Mouse (Mus musculus) lung, adult 2 months (tissue): ENCODE data around the gene Otulinl.

ENCODE experiments used
- CTCF ChIP-seq: fragments of 200-500 bp; IDR thresholded peaks from 2 replicates; pipeline ENCODE4 v1.5.1; 2011; ENCODE audit warnings: mild to moderate bottlenecking, low read length, control low read depth; ENCODE audit not compliant: insufficient read depth
- POLR2A ChIP-seq: fragments of 200-500 bp; IDR thresholded peaks from 2 replicates; pipeline ENCODE4 v1.6.1; 2011; ENCODE audit warnings: low read depth, mild to moderate bottlenecking, control low read depth, low read length, borderline replicate concordance; ENCODE audit errors: extremely low read depth

DNA sequence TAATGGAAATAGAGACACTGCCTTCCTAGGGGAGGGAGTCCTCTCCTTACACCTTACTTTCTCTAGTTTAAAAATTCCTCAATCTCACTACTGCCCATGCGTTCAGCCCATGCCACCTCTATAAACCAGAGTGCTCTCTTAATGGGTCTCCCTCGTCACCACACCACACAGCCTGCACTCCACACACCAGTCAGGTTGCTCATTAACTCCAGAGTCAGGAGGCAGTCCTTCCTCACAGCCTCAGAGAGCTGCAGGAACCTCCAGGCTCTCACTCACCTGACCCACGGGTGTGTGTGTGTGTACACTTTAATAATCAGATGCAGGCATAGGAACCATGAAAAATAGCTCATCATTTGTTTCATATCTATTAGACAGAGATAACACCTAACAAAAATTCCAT, 61.7 kb downstream of the Otulinl start:
- TF ChIP-seq CTCF (no peak), POLR2A (no peak)
